Mouse (Mus musculus) Patski (cell line): Measurements from ENCODE around the gene Rnf182. TPM values are rescaled to one million over a fixed set of nuclear protein-coding genes. Genes with fewer than 3 reads are reported as not detected.
A peak's percentile ranks its signal among the peaks of the same experiment; 100 is the strongest.

Source experiments
- ATAC-seq: fragments of 100-300 bp; one replicate; pipeline ENCODE4 v1.8.0; 2021
- CTCF ChIA-PET: fragments of 350-600 bp; sonication (Branson Sonifier 250); formaldehyde crosslinking; loops from one replicate; lab custom pipeline; 2022; ENCODE audit warnings: inconsistent platforms; lab: Charles Lee
- POLR2A ChIA-PET: fragments of 350-600 bp; sonication (Branson Sonifier 250); formaldehyde crosslinking; loops from one replicate; lab custom pipeline; 2022; ENCODE audit warnings: antibody characterized with exemption, inconsistent platforms; lab: Charles Lee
- DNase-seq: peaks from one replicate; pipeline ENCODE4 v3.0.0-alpha.2; 2011; ENCODE audit warnings: low read depth, low spot score
- H3K27me3 ChIP-seq: fragments of 371-371 bp; one replicate; pipeline ENCODE4 v1.5.1; 2021
- CTCF ChIP-seq: fragments of 100-300 bp; IDR thresholded peaks from one replicate; pipeline ENCODE4 v1.5.1; 2021
- in situ Hi-C: fragments of 300-500 bp; cut with MboI; formaldehyde crosslinking; loops from 3 replicates; pipeline ENCODE4 v1.11.1; 2018; ENCODE audit warnings: low pct_unique_long_range_greater_than_20kb, mixed read lengths
- polyA plus RNA-seq: library from polyadenylated mRNA; unstranded; gene quantifications from one replicate; pipeline ENCODE4 v1.2.3, GENCODE M21; 2021

Gene Rnf182
- polyA plus RNA-seq, 1 experiment from 2014 or later: 2.3 TPM

GRCm38 (mm10) chr13:43698506-43698905 lies 83.0 kb downstream of the Rnf182 start:
- H3K27me3 ChIP-seq: no peaks in the 10 kb centered on the region
- DNase-seq (no peak), ATAC-seq (no peak)
- no peak for TF ChIP-seq CTCF
- POLR2A ChIA-PET: no interaction called here
- in situ Hi-C loops: no loop called here
- CTCF ChIA-PET: no interaction called here

GRCm38 (mm10) chr13:43703471-43703870 lies 88.0 kb downstream of the Rnf182 start:
- CTCF ChIA-PET: interaction anchor here (1.3 kb wide), 1 partner anchor 24 kb away, joined by 3 read pairs; no protein-coding TSS in a partner anchor
- DNase-seq (peak; percentile 79), ATAC-seq (peak; percentile 83)

GRCm38 (mm10) chr13:43704533-43705116 lies 89.1 kb downstream of the Rnf182 start:
- no peak for DNase-seq
- ATAC-seq: no peak
- in situ Hi-C loops: no loop called here
- ChIA-PET CTCF (no interaction called here), POLR2A (interaction anchor here (0.6 to 0.7 kb wide), 2 partner anchors 20 to 108 kb away, joined by 3 to 4 read pairs; no protein-coding TSS in a partner anchor)
- H3K27me3 ChIP-seq: no peaks in the 10 kb centered on the region
- no peak for TF ChIP-seq CTCF

More at GRCm38 (mm10) chr13:43703471-43703870, 88.0 kb downstream of the Rnf182 start:
- POLR2A ChIA-PET: interaction anchor here (0.5 to 0.7 kb wide), 2 partner anchors 10 to 555 kb away, joined by 3 to 6 read pairs; no protein-coding TSS in a partner anchor
- H3K27me3 ChIP-seq: no peaks in the 10 kb centered on the region
- TF ChIP-seq CTCF: no peak
- in situ Hi-C loops: no loop called here

- H3K27me3 ChIP-seq: no peaks in the 10 kb centered on the region
- CTCF ChIA-PET: no interaction called here
- no peak for TF ChIP-seq CTCF
- DNase-seq (no peak), ATAC-seq (no peak)
- in situ Hi-C loops: no loop called here
- POLR2A ChIA-PET: no interaction called here
Observed at GRCm38 (mm10) chr13:43706387-43706786, 90.9 kb downstream of the Rnf182 start.

- H3K27me3 ChIP-seq: no peaks in the 10 kb centered on the region
- TF ChIP-seq CTCF: no peak
- POLR2A ChIA-PET: no interaction called here
- no peak for DNase-seq
- in situ Hi-C loops: no loop called here
- ATAC-seq: no peak
- CTCF ChIA-PET: interaction anchor here (0.6 to 1.2 kb wide), 2 partner anchors 9 to 114 kb away, joined by 3 to 4 read pairs; no protein-coding TSS in a partner anchor
Observed at GRCm38 (mm10) chr13:43709529-43709928, 94.0 kb downstream of the Rnf182 start.

GRCm38 (mm10) chr13:43711708-43712314 lies 96.3 kb downstream of the Rnf182 start:
- DNase-seq (no peak), ATAC-seq (no peak)
- no peak for TF ChIP-seq CTCF
- in situ Hi-C loops: no loop called here
- ChIA-PET POLR2A (no interaction called here), CTCF (no interaction called here)
- H3K27me3 ChIP-seq: no peaks in the 10 kb centered on the region

- no peak for TF ChIP-seq CTCF
- H3K27me3 ChIP-seq: no peaks in the 10 kb centered on the region
- in situ Hi-C loops: no loop called here
- POLR2A ChIA-PET: no interaction called here
- ATAC-seq (no peak), DNase-seq (no peak)
- CTCF ChIA-PET: interaction anchor here (1.2 to 1.6 kb wide), 2 partner anchors 11 to 135 kb away, joined by 3 to 4 read pairs; no protein-coding TSS in a partner anchor
Observed at GRCm38 (mm10) chr13:43714741-43715140, 99.2 kb downstream of the Rnf182 start.

- ATAC-seq (no peak), DNase-seq (no peak)
- POLR2A ChIA-PET: no interaction called here
- TF ChIP-seq CTCF: no peak
- H3K27me3 ChIP-seq: no peaks in the 10 kb centered on the region
- CTCF ChIA-PET: interaction anchor here (0.6 to 1.6 kb wide), 3 partner anchors 10 to 135 kb away, joined by 3 to 4 read pairs (median 4); no protein-coding TSS in a partner anchor
- in situ Hi-C loops: no loop called here
Observed at GRCm38 (mm10) chr13:43715466-43715865, 100.0 kb downstream of the Rnf182 start.

- ATAC-seq (no peak), DNase-seq (no peak)
- no peak for TF ChIP-seq CTCF
- ChIA-PET CTCF (no interaction called here), POLR2A (no interaction called here)
- in situ Hi-C loops: no loop called here
- no peaks in the 10 kb centered on the region for H3K27me3 ChIP-seq
Observed at GRCm38 (mm10) chr13:43716514-43717036, 101.1 kb downstream of the Rnf182 start.

- no peaks in the 10 kb centered on the region for H3K27me3 ChIP-seq
- ChIA-PET CTCF (interaction anchor here (1.3 kb wide), 1 partner anchor 9 kb away, joined by 3 read pairs; no protein-coding TSS in a partner anchor), POLR2A (no interaction called here)
- DNase-seq: no peak
- in situ Hi-C loops: no loop called here
- ATAC-seq: no peak
- peak; percentile 54 for TF ChIP-seq CTCF
Observed at GRCm38 (mm10) chr13:43718173-43718572, 102.7 kb downstream of the Rnf182 start.

- in situ Hi-C loops: no loop called here
- ChIA-PET POLR2A (no interaction called here), CTCF (no interaction called here)
- no peak for DNase-seq
- no peaks in the 10 kb centered on the region for H3K27me3 ChIP-seq
- TF ChIP-seq CTCF: no peak
- ATAC-seq: no peak
Observed at GRCm38 (mm10) chr13:43720496-43720895, 105.0 kb downstream of the Rnf182 start.

Other genes with a start within 250 kb of the Rnf182 start
- gene Nol7, start 217.3 kb upstream of the Rnf182 start, polyA plus RNA-seq: 162 TPM
- gene Ranbp9, start 134.4 kb upstream of the Rnf182 start, polyA plus RNA-seq: 68.0 TPM
- 13.4 TPM for gene Mcur1, start 55.5 kb upstream of the Rnf182 start, polyA plus RNA-seq
- not detected for gene Cd83, start 169.1 kb downstream of the Rnf182 start, polyA plus RNA-seq